Mouse (Mus musculus) liver, adult 2 months (tissue): ENCODE results near the gene Coro6. TPM values are rescaled to one million over a fixed set of nuclear protein-coding genes. Genes with fewer than 3 reads are reported as not detected.

Experiments
- DNase-seq: peaks from one replicate; pipeline ENCODE4 v3.0.0-alpha.2; 2011; ENCODE audit warnings: low read depth, low spot score; ENCODE audit errors: extremely low read depth
- H3K27ac ChIP-seq: fragments of 200-500 bp; replicated peaks from 2 replicates; pipeline ENCODE4 v1.5.1; 2012; ENCODE audit warnings: low read depth, mild to moderate bottlenecking, control low read depth, inconsistent platforms, low read length; ENCODE audit not compliant: insufficient read depth
- H3K27me3 ChIP-seq: fragments of 200-500 bp; 2 replicates; pipeline ENCODE4 v1.6.1; 2012; ENCODE audit warnings: mild to moderate bottlenecking, moderate library complexity, low read length, inconsistent platforms; ENCODE audit not compliant: control insufficient read depth, insufficient read depth
- H3K36me3 ChIP-seq: fragments of 200-500 bp; 2 replicates; pipeline ENCODE4 v1.6.1; 2012; ENCODE audit warnings: low read length, inconsistent platforms; ENCODE audit not compliant: control insufficient read depth, insufficient read depth
- H3K4me1 ChIP-seq: fragments of 200-500 bp; 2 replicates; pipeline ENCODE4 v1.6.1; 2011; ENCODE audit warnings: low read length; ENCODE audit not compliant: control insufficient read depth, insufficient read depth
- H3K4me3 ChIP-seq: fragments of 200-500 bp; 2 replicates; pipeline ENCODE4 v1.5.1; 2011; ENCODE audit warnings: low read depth, mild to moderate bottlenecking, control low read depth, low read length, moderate library complexity; ENCODE audit not compliant: insufficient read depth
- H3K79me2 ChIP-seq: fragments of 200-500 bp; 2 replicates; pipeline ENCODE4 v1.6.1; 2012; ENCODE audit warnings: inconsistent platforms, mild to moderate bottlenecking, low read length, moderate library complexity; ENCODE audit not compliant: control insufficient read depth, insufficient read depth
- H3K9ac ChIP-seq: fragments of 200-500 bp; 2 replicates; pipeline ENCODE4 v1.6.1; 2012; ENCODE audit warnings: low read depth, mild to moderate bottlenecking, control low read depth, inconsistent platforms, low read length
- CTCF ChIP-seq: fragments of 200-500 bp; IDR thresholded peaks from 2 replicates; pipeline ENCODE4 v1.5.1; 2011; ENCODE audit warnings: low read depth, low read length, control low read depth
- POLR2A ChIP-seq: fragments of 200-500 bp; IDR thresholded peaks from 2 replicates; pipeline ENCODE4 v1.6.1; 2011; ENCODE audit warnings: low read length, control low read depth; ENCODE audit not compliant: insufficient read depth; ENCODE audit errors: extremely low read depth
- WGBS: fragments of 180-500 bp; shearing (Covaris S2); methylation state at CpG from one replicate; pipeline ENCODE4 v1.1.7; 2018; 5-methylcytosine and 5-hydroxymethylcytosine counted together
- polyA plus RNA-seq: library from polyadenylated mRNA; depleted of rRNA; stranded (reverse); fragments of >200 nt; gene quantifications from 2 replicates; pipeline ENCODE4 v1.2.3, GENCODE M21; 2012
- total RNA-seq: library from RNA; depleted of rRNA; stranded (reverse); fragments of >200 nt; gene quantifications from 2 replicates; pipeline ENCODE4 v1.2.3, GENCODE M21; 2014

Coro6 gene
- total and polyA plus RNA-seq, 2 experiments: 0.09 to 0.16 TPM

- peaks cover 14% of the 10 kb centered on the region for H3K4me1 ChIP-seq
- no peak overlapping the region for H3K4me3 ChIP-seq
- H3K79me2 ChIP-seq: peaks cover 11% of the 10 kb centered on the region
- no peak for TF ChIP-seq CTCF
- no peak for TF ChIP-seq POLR2A
- H3K27ac ChIP-seq: no peak overlapping the region
- H3K27me3 ChIP-seq: no peaks in the 10 kb centered on the region
- DNase-seq: no peak
- H3K36me3 ChIP-seq: no peaks in the 10 kb centered on the region
- H3K9ac ChIP-seq: no peak overlapping the region
These were observed 33.3 kb downstream of the Coro6 start for GRCm38 (mm10) chr11:77495507-77495906.

- Histone ChIP-seq H3K4me3 (no peak overlapping the region), H3K36me3 (no peaks in the 10 kb centered on the region), H3K79me2 (peaks cover 11% of the 10 kb centered on the region), H3K27ac (peak overlapping the region; percentile 46), H3K4me1 (peaks cover 7% of the 10 kb centered on the region), H3K27me3 (no peaks in the 10 kb centered on the region), H3K9ac (no peak overlapping the region)
- WGBS: 70% methylated on average over 6 of the region's 6 CpGs
- TF ChIP-seq POLR2A: no peak
- TF ChIP-seq CTCF: peak; percentile 27; the same call in 1 of the 2 replicates
- DNase-seq: no peak
These were observed 35.1 kb downstream of the Coro6 start for GRCm38 (mm10) chr11:77497341-77497756.

GRCm38 (mm10) chr11:77497851-77498250 lies 35.6 kb downstream of the Coro6 start:
- Histone ChIP-seq H3K4me3 (no peak overlapping the region), H3K27me3 (no peaks in the 10 kb centered on the region), H3K79me2 (peaks cover 11% of the 10 kb centered on the region), H3K36me3 (no peaks in the 10 kb centered on the region), H3K4me1 (peaks cover 7% of the 10 kb centered on the region), H3K27ac (peak overlapping the region; percentile 23; the same call in 1 of the 2 replicates), H3K9ac (no peak overlapping the region)
- 76% methylated on average over 4 of the region's 4 CpGs for WGBS
- TF ChIP-seq POLR2A: no peak
- no peak for TF ChIP-seq CTCF
- no peak for DNase-seq

GRCm38 (mm10) chr11:77498261-77499139 lies 36.3 kb downstream of the Coro6 start:
- DNase-seq: no peak
- 82% methylated on average over 12 of the region's 12 CpGs for WGBS
- H3K4me1 ChIP-seq: peaks cover 7% of the 10 kb centered on the region
- no peak overlapping the region for H3K9ac ChIP-seq
- no peak for TF ChIP-seq CTCF
- no peak for TF ChIP-seq POLR2A
- H3K27me3 ChIP-seq: no peaks in the 10 kb centered on the region
- peaks cover 11% of the 10 kb centered on the region for H3K79me2 ChIP-seq
- no peaks in the 10 kb centered on the region for H3K36me3 ChIP-seq
- 0 out of 2 replicates have a peak overlapping the region, but pooled peaks have one; percentile 23 for H3K27ac ChIP-seq
- H3K4me3 ChIP-seq: no peak overlapping the region

GRCm38 (mm10) chr11:77499354-77499753 lies 37.1 kb downstream of the Coro6 start:
- TF ChIP-seq POLR2A (no peak), CTCF (no peak)
- peaks cover 11% of the 10 kb centered on the region; the same call in 1 of the 2 replicates for H3K79me2 ChIP-seq
- H3K36me3 ChIP-seq: no peaks in the 10 kb centered on the region
- H3K9ac ChIP-seq: no peak overlapping the region
- no peak overlapping the region for H3K27ac ChIP-seq
- no peak overlapping the region for H3K4me3 ChIP-seq
- no peaks in the 10 kb centered on the region for H3K27me3 ChIP-seq
- no peak for DNase-seq
- peaks cover 5% of the 10 kb centered on the region for H3K4me1 ChIP-seq
- WGBS: 89% methylated on average over 7 of the region's 7 CpGs
